Mouse (Mus musculus): ENCODE measurements at regions not wholly inside any gene's neighbourhood (a gene's known extent, or its start where the extent isn't known, plus 50 kb on each side); places are given as distances from the start of the nearest gene placed in this dataset.

GRCm38 (mm10) chr8:116354756-116355155 is 150.0 kb upstream of the Dynlrb2 start:
- TF ChIP-seq ZC3H11A (IDR thresholded peaks at IDR 0.05; ENCODE audit: borderline replicate concordance, low read depth, low read length) (no peak), HCFC1 (IDR thresholded peaks at IDR 0.05; ENCODE audit: borderline replicate concordance, insufficient read depth, low read length) (no peak), ZNF384 (IDR thresholded peaks at IDR 0.05; ENCODE audit: low read depth, low read length) (no peak), MAFK (IDR thresholded peaks at IDR 0.05; ENCODE audit: insufficient read depth, low read depth, low read length) (no peak), CHD2 (IDR thresholded peaks at IDR 0.05; ENCODE audit: low read depth, low read length) (no peak)

Data from ES-E14 (cell line).